Mouse (Mus musculus) intestine, embryonic 14.5 days (tissue): ENCODE results near the gene Pank1. TPM values are rescaled to one million over a fixed set of nuclear protein-coding genes. Genes with fewer than 3 reads are reported as not detected.

Experiments
- ATAC-seq: fragments of 200-750 bp; cut with Nextera tagmentation; replicated peaks from 2 replicates; pipeline ENCODE4 v1.8.0; 2017; ENCODE audit warnings: low read depth, moderate number of reproducible peaks, moderate TSS enrichment, moderate library complexity; ENCODE audit not compliant: low FRiP score, low TSS enrichment
- DNase-seq: peaks from one replicate; pipeline ENCODE4 v3.0.0-alpha.2; 2018; ENCODE audit warnings: low spot score
- H3K27ac ChIP-seq: fragments of 300-500 bp; sonication (generic); 2 replicates; pipeline ENCODE4 v1.5.1; 2014; ENCODE audit warnings: low read depth, mild to moderate bottlenecking, control low read depth
- H3K27me3 ChIP-seq: fragments of 300-500 bp; sonication (generic); replicated peaks from 2 replicates; pipeline ENCODE4 v1.6.1; 2014; ENCODE audit warnings: low read length, control low read depth; ENCODE audit not compliant: control insufficient read depth, insufficient read depth
- H3K36me3 ChIP-seq: fragments of 300-500 bp; sonication (generic); 2 replicates; pipeline ENCODE4 v1.6.1; 2014; ENCODE audit warnings: low read length, control low read depth; ENCODE audit not compliant: control insufficient read depth, insufficient read depth
- H3K4me1 ChIP-seq: fragments of 300-500 bp; sonication (generic); replicated peaks from 2 replicates; pipeline ENCODE4 v1.6.1; 2014; ENCODE audit warnings: low read length, control low read depth, mixed read lengths; ENCODE audit not compliant: control insufficient read depth, insufficient read depth
- H3K4me2 ChIP-seq: fragments of 300-500 bp; sonication (generic); 2 replicates; pipeline ENCODE4 v1.6.1; 2014; ENCODE audit warnings: low read length
- H3K4me3 ChIP-seq: fragments of 300-500 bp; sonication (generic); 2 replicates; pipeline ENCODE4 v1.5.1; 2014; ENCODE audit warnings: low read depth, low read length, control low read depth, mixed read lengths
- H3K9ac ChIP-seq: fragments of 300-500 bp; sonication (generic); 2 replicates; pipeline ENCODE4 v1.6.1; 2014; ENCODE audit warnings: mild to moderate bottlenecking, low read length
- H3K9me3 ChIP-seq: fragments of 300-500 bp; sonication (generic); 2 replicates; pipeline ENCODE4 v1.6.1; 2016; ENCODE audit warnings: low read length, control low read depth; ENCODE audit not compliant: control insufficient read depth
- WGBS: fragments of 180-500 bp; shearing (Covaris S2); extraction: QIAGEN DNeasy Blood & Tissue Kit; methylation state at CpG from one replicate; pipeline ENCODE4 v1.1.7; 2014; 5-methylcytosine and 5-hydroxymethylcytosine counted together
- polyA plus RNA-seq: library from polyadenylated mRNA; unstranded; fragments of >200 nt; fragmentation: Nextera tagmentation; extraction: Ambion mirVana; gene quantifications from 2 replicates; pipeline ENCODE4 v1.2.1, GENCODE M21; 2014

Gene Pank1
- polyA plus RNA-seq, 1 experiment from 2014 or later, result 10.6 TPM

DNA sequence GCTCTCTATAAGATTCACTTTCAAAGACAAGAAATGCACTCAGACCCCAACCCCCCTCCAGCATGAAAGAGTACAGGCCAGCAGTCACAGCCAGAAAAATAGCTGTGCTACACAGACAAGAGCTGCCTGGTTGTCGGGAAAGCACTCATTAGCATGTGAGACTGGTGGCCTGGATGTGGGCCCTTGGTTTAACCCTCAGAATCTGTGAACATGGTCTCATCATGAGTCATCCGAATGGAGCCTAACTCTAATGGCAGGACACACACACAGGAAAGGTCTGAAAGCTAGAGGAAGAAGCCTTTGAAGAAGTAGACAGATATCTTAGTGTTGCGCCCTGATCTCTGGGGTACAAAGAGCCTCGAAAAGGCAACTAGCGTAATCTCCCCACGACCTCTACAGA is 51.8 kb downstream of the Pank1 start:
- WGBS, result 87% methylated on average over 6 of the region's 6 CpGs
- no peak for DNase-seq

DNA sequence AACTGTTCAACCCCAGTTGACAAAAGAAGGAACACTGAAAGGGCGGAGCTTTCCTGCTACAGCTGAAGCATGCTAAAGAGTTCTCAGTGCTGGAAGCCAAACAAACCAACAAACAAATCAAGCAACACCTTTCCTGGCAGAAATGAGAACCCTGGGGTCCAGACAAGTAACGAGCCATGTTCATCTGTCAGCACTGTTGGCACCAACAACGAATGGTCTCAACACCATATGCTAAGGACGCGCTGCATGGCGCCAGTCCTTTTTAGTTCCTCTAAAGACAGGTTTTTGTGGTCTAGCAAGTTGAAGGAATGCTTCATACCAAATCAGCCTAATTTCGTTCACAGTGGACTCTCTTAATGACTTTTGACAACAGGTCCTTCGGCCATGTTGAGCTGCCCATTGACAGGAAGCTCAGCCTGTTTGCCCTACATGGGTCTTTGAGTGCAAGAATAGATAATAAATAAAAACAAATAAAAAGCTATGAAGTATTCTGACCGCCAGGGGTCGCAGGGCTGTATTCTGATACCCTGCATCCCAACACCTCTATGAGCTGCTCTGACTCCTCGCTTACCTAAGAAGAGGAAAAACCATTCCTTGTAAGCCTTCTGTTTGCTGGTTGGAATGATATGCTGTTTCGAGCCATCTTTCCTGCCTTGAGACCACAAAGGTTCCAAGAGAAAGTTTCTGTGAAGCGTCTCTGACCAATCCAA is 53.2 kb downstream of the Pank1 start:
- DNase-seq (peak; percentile 71), ATAC-seq (no peak)
- 76% methylated on average over 13 of the region's 13 CpGs for WGBS
- Histone ChIP-seq H3K4me1 (no peaks in the 10 kb centered on the region), H3K4me2 (no peak overlapping the region), H3K9me3 (no peaks in the 10 kb centered on the region), H3K9ac (no peak overlapping the region), H3K27me3 (no peaks in the 10 kb centered on the region), H3K4me3 (no peak overlapping the region), H3K36me3 (peaks cover 2% of the 10 kb centered on the region; the same call in 1 of the 2 replicates), H3K27ac (no peak overlapping the region)

More for the DNA sequence above, 51.8 kb downstream of the Pank1 start:
- no peak overlapping the region for H3K4me3 ChIP-seq
- ATAC-seq, result no peak
- H3K4me1 ChIP-seq, result no peaks in the 10 kb centered on the region
- no peak overlapping the region for H3K27ac ChIP-seq
- H3K36me3 ChIP-seq, result peaks cover 2% of the 10 kb centered on the region; the same call in 1 of the 2 replicates
- H3K27me3 ChIP-seq, result no peaks in the 10 kb centered on the region
- H3K9me3 ChIP-seq, result no peaks in the 10 kb centered on the region
- H3K9ac ChIP-seq, result no peak overlapping the region
- no peak overlapping the region for H3K4me2 ChIP-seq

DNA sequence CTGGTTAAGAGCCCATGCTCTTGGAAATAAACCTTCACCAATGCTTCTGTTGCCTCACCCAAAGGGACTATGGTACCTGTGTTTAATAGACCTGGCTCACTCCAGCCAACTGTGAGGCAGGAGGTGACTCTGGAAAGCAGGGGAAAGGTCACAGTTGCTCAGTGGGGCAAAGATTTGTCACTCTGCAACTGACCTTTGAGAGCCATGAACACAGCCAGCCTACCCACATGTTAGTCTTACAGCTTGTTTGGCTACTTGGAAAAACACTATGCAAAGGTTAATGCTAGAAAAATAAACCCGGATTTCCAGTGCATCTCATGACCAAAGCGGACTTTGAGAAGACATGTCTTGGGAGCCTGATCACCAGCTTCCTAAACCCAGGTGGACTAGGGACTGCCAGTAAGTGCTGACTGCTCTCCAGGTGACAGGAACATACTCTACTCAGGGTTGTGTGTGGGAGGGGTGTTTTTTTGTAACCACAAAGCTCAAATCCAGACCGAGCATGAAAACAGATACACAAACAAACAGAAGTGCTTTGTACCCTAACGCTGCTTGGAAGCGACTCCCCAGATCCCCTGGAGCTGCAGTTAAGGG is 59.6 kb downstream of the Pank1 start:
- no peak overlapping the region for H3K4me2 ChIP-seq
- DNase-seq (no peak), ATAC-seq (no peak)
- no peak overlapping the region for H3K27ac ChIP-seq
- peaks cover 2% of the 10 kb centered on the region; the same call in 1 of the 2 replicates for H3K36me3 ChIP-seq
- WGBS, result 91% methylated on average over 5 of the region's 5 CpGs
- no peaks in the 10 kb centered on the region for H3K27me3 ChIP-seq
- H3K9ac ChIP-seq, result no peak overlapping the region
- H3K4me3 ChIP-seq, result no peak overlapping the region
- no peaks in the 10 kb centered on the region for H3K9me3 ChIP-seq
- no peaks in the 10 kb centered on the region for H3K4me1 ChIP-seq

DNA sequence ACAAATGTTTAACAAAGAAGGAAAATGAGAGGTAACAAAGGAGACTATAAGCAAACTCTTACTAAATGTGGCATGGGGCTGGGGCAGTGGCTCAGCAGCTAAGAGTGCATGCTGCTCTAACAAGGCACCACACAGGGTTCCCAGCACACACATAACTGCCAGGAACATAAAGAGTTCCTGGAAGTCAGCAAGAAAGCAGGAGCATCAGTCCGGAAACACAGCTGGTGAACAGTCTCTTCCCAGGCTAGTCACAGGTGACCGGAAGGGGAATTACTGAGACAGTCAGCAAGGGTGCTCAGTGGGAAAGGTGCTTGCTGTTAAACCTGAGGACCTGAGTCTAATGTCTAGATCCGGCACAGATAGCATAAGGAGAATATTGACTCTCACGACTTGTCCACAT is 63.9 kb downstream of the Pank1 start:
- no peak for ATAC-seq
- WGBS, result 84% methylated on average over 4 of the region's 4 CpGs

DNA sequence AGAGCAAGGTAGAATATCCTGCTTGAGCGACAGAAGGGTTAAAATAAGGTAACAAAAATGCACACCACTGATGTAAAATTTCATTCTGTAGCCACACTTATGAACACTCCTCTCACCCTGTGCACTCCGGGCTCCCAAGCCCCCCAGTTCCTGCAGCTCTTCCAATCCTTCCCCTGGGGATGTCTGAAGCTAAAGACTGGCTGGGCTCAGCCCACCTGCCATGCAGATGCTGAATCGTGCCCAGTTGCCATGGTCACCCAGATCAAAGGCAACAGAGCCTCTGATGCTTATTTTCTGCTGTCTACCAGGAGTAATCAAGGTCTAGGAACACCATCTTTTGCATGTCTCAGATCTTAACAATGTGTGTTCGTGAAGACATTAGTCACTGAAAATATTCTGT is 64.6 kb downstream of the Pank1 start:
- no peak overlapping the region for H3K4me3 ChIP-seq
- no peak overlapping the region for H3K9ac ChIP-seq
- DNase-seq (no peak), ATAC-seq (no peak)
- 58% methylated on average over 4 of the region's 4 CpGs for WGBS
- H3K4me2 ChIP-seq, result no peak overlapping the region
- no peaks in the 10 kb centered on the region for H3K4me1 ChIP-seq
- no peak overlapping the region for H3K27ac ChIP-seq
- no peaks in the 10 kb centered on the region for H3K36me3 ChIP-seq
- H3K9me3 ChIP-seq, result no peaks in the 10 kb centered on the region
- no peaks in the 10 kb centered on the region for H3K27me3 ChIP-seq

More for the DNA sequence above, 63.9 kb downstream of the Pank1 start:
- H3K9me3 ChIP-seq, result no peaks in the 10 kb centered on the region
- no peak overlapping the region for H3K4me3 ChIP-seq
- no peak overlapping the region for H3K27ac ChIP-seq
- H3K4me2 ChIP-seq, result no peak overlapping the region
- H3K27me3 ChIP-seq, result no peaks in the 10 kb centered on the region
- H3K4me1 ChIP-seq, result no peaks in the 10 kb centered on the region
- no peaks in the 10 kb centered on the region for H3K36me3 ChIP-seq
- no peak overlapping the region for H3K9ac ChIP-seq
- DNase-seq, result no peak

DNA sequence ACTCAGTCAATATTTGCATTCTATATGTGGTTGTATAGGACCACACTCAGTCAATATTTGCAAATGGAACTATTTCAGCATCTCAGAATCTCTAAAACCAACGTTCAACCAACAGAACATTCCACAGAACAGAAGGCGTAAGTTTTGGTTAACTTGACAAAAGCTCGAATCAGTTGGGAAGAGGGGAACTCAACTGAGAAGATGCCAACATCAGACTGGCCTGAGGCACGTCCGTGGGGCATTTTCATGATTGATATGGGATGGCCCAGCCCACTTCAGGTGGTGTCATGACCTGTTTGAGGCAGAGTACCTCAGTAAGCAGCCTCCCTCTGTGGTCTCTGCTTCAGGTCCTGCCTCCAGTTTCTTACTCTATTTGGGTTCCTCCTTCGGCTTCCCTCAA is 65.3 kb downstream of the Pank1 start:
- H3K4me2 ChIP-seq, result no peak overlapping the region
- no peak for DNase-seq
- H3K4me1 ChIP-seq, result no peaks in the 10 kb centered on the region
- H3K27ac ChIP-seq, result no peak overlapping the region
- no peak overlapping the region for H3K4me3 ChIP-seq
- ATAC-seq, result no peak
- H3K9ac ChIP-seq, result no peak overlapping the region
- no peaks in the 10 kb centered on the region for H3K36me3 ChIP-seq
- no peaks in the 10 kb centered on the region for H3K9me3 ChIP-seq
- H3K27me3 ChIP-seq, result no peaks in the 10 kb centered on the region
- 80% methylated on average over 6 of the region's 6 CpGs for WGBS

DNA sequence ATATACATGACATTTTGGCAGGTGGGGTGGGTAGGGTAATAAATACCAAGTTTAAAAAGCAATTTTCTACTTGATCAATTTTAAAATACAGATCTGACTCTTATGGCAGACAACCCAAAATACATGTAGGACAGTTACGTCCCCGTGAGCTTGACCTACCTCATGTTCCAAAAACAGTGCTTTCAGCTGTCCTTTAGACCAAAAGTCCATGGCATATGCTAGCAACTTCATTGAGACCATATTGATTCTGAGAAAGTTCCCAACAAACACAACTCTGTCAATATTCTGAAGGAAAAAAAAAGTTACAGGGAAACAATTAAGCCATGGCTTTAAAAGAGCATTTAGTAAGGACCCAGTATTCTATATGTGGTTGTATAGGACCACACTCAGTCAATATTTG is 65.7 kb downstream of the Pank1 start:
- H3K4me2 ChIP-seq, result no peak overlapping the region
- DNase-seq (no peak), ATAC-seq (no peak)
- no peaks in the 10 kb centered on the region for H3K36me3 ChIP-seq
- no peaks in the 10 kb centered on the region for H3K4me1 ChIP-seq
- no peak overlapping the region for H3K9ac ChIP-seq
- no peaks in the 10 kb centered on the region for H3K27me3 ChIP-seq
- no peak overlapping the region for H3K27ac ChIP-seq
- H3K4me3 ChIP-seq, result no peak overlapping the region
- no peaks in the 10 kb centered on the region for H3K9me3 ChIP-seq
- 90% methylated on average over 2 of the region's 2 CpGs for WGBS

DNA sequence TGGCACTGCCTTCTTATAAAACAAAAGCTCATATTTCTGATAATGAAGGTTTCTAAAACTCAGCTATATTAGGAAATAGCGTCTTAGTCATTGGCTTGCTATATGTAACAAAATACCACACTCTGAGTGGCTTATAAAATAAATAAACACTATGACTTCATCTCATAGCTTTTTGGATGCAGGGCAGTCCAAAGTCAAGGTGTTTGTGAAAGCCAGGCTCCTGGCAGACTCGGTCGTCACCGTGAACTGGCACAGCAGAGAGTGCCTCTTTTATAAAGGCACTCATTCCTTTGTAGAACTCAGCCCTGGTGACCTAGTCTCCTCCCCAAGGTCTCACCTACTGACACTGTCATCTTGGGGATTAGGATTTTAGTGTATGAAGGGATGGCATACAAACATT is 66.5 kb downstream of the Pank1 start:
- Histone ChIP-seq H3K27me3 (no peaks in the 10 kb centered on the region), H3K27ac (no peak overlapping the region), H3K9me3 (no peaks in the 10 kb centered on the region), H3K9ac (no peak overlapping the region), H3K4me2 (no peak overlapping the region), H3K4me3 (no peak overlapping the region), H3K36me3 (no peaks in the 10 kb centered on the region), H3K4me1 (no peaks in the 10 kb centered on the region)
- WGBS, result 87% methylated on average over 4 of the region's 4 CpGs
- DNase-seq, result no peak
- no peak for ATAC-seq

DNA sequence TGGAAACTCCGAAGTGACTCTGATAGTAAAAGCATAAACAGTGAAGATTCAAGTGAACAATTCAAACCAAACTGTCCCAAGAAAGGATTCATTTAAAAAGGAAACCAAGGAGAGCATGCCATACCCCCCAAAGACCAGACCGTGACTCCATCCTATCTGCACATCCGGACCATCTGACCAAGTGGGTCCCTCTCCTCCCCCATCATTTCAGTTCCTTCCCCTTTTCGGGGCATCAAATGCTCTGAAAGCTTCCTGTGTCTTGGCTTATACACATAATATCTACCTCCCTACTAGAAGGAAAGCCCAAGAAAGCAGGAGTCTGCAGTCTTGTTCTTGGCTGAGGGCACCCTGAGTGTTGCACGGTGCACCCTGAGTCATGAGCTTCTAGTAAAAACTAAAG is 72.1 kb downstream of the Pank1 start:
- Histone ChIP-seq H3K36me3 (no peaks in the 10 kb centered on the region), H3K9ac (no peak overlapping the region), H3K27ac (no peak overlapping the region), H3K9me3 (no peaks in the 10 kb centered on the region), H3K4me3 (no peak overlapping the region), H3K27me3 (no peaks in the 10 kb centered on the region), H3K4me1 (no peaks in the 10 kb centered on the region), H3K4me2 (no peak overlapping the region)
- 88% methylated on average over 5 of the region's 5 CpGs for WGBS
- DNase-seq (no peak), ATAC-seq (no peak)
